ENCODE assay signal across 14 mouse cellular contexts in genomic region chr2:38987803-38988510, GRCm38 (mm10). TPM values are rescaled to one million over a fixed set of nuclear protein-coding genes. Genes with fewer than 3 reads are reported as not detected.
DNase-seq lines count a peak whose midpoint lies in the region; ATAC-seq and TF ChIP-seq lines count a peak whose summit lies in the region.
"Had no signal": no experiment of that assay in that cellular context is flagged by ENCODE, and none has a peak within 500 bp of the region (broad histone marks: within the 10 kb centered on the region; RNA-seq: fewer than 3 reads in every experiment).

No protein-coding gene starts in this region.

- ATAC-seq in hindbrain, embryonic 14.5 days (ENCODE audit: low FRiP score): 0 out of 2 replicates have a peak, but pooled peaks have one; percentile 15
- ATAC-seq in hindbrain, embryonic 12.5 days (ENCODE audit: low FRiP score): no peak
- ATAC-seq in limb, embryonic 13.5 days (ENCODE audit: low FRiP score, low read depth): no peak

- no peak overlapping the region for H3K4me2 ChIP-seq in hindbrain, embryonic 14.5 days (replicated peaks)
- no peak overlapping the region for H3K4me2 ChIP-seq in hindbrain, embryonic 12.5 days (replicated peaks)
- H3K4me2 ChIP-seq in limb, embryonic 13.5 days (replicated peaks): no peak overlapping the region
- H3K4me2 ChIP-seq: embryonic facial prominence, embryonic 15.5 days; limb, embryonic 12.5 days; neural tube, embryonic 12.5 days had no signal

- H3K4me3 ChIP-seq in hindbrain, embryonic 14.5 days (replicated peaks; ENCODE audit: low read length): no peak overlapping the region
- H3K4me3 ChIP-seq in hindbrain, embryonic 12.5 days: no peak overlapping the region
- H3K4me3 ChIP-seq in E14TG2a.4 (replicated peaks; ENCODE audit: low read length): 0 out of 2 replicates have a peak overlapping the region, but pooled peaks have one; percentile 8
- H3K4me3 ChIP-seq in limb, embryonic 13.5 days: no peak overlapping the region
- no peak overlapping the region for H3K4me3 ChIP-seq in kidney, adult 2 months (ENCODE audit: insufficient read depth, low read depth, low read length)
- H3K4me3 ChIP-seq: embryonic facial prominence, embryonic 15.5 days; layer of hippocampus, adult 2 months; limb, embryonic 12.5 days; neural tube, embryonic 12.5 days had no signal

- 84% methylated on average over 6 of the region's 6 CpGs for WGBS in hindbrain, embryonic 14.5 days
- 88% methylated on average over 6 of the region's 6 CpGs for WGBS in hindbrain, embryonic 12.5 days
- WGBS in limb, embryonic 13.5 days: 68% methylated on average over 6 of the region's 6 CpGs
- WGBS in kidney, adult 2 months: 80% methylated on average over 6 of the region's 6 CpGs

- no peaks in the 10 kb centered on the region for H3K9me3 ChIP-seq in hindbrain, embryonic 14.5 days (ENCODE audit: control insufficient read depth, low read length)
- peaks cover 7% of the 10 kb centered on the region; the same call in 1 of the 2 replicates for H3K9me3 ChIP-seq in hindbrain, embryonic 12.5 days (replicated peaks)
- peaks cover 12% of the 10 kb centered on the region for H3K9me3 ChIP-seq in E14TG2a.4 (ENCODE audit: low read length)
- 0 out of 2 replicates have a peak, but pooled peaks cover 5% of the 10 kb centered on the region for H3K9me3 ChIP-seq in limb, embryonic 13.5 days
- H3K9me3 ChIP-seq: embryonic facial prominence, embryonic 15.5 days had no signal

- no peaks in the 10 kb centered on the region for H3K36me3 ChIP-seq in hindbrain, embryonic 14.5 days (replicated peaks; ENCODE audit: control insufficient read depth, insufficient read depth)
- no peaks in the 10 kb centered on the region for H3K36me3 ChIP-seq in hindbrain, embryonic 12.5 days
- no peaks in the 10 kb centered on the region for H3K36me3 ChIP-seq in E14TG2a.4 (ENCODE audit: insufficient read depth, low read length)
- no peaks in the 10 kb centered on the region for H3K36me3 ChIP-seq in limb, embryonic 13.5 days
- no peaks in the 10 kb centered on the region for H3K36me3 ChIP-seq in kidney, adult 2 months (ENCODE audit: control insufficient read depth, insufficient read depth, low read length)
- H3K36me3 ChIP-seq: embryonic facial prominence, embryonic 15.5 days; limb, embryonic 12.5 days; neural tube, embryonic 12.5 days had no signal

- TF ChIP-seq POLR2A in kidney, adult 2 months (IDR thresholded peaks at IDR 0.05; ENCODE audit: low read depth, low read length): no peak

- H3K27ac ChIP-seq in hindbrain, embryonic 14.5 days: no peak overlapping the region
- H3K27ac ChIP-seq in hindbrain, embryonic 12.5 days: no peak overlapping the region
- 0 out of 2 replicates have a peak overlapping the region, but pooled peaks have one; percentile 22 for H3K27ac ChIP-seq in limb, embryonic 13.5 days
- H3K27ac ChIP-seq in kidney, adult 2 months (ENCODE audit: insufficient read depth, low read depth, low read length): no peak overlapping the region
- H3K27ac ChIP-seq: embryonic facial prominence, embryonic 15.5 days; layer of hippocampus, adult 2 months; limb, embryonic 12.5 days; neural tube, embryonic 12.5 days had no signal

- H3K9ac ChIP-seq in hindbrain, embryonic 14.5 days: no peak overlapping the region
- no peak overlapping the region for H3K9ac ChIP-seq in hindbrain, embryonic 12.5 days
- no peak overlapping the region for H3K9ac ChIP-seq in limb, embryonic 13.5 days
- H3K9ac ChIP-seq: embryonic facial prominence, embryonic 15.5 days; limb, embryonic 12.5 days; neural tube, embryonic 12.5 days had no signal

- TF ChIP-seq CTCF in E14TG2a.4 (conservative IDR thresholded peaks at IDR 0.05; ENCODE audit: low read length): no peak
- no peak for TF ChIP-seq CTCF in kidney, adult 2 months (conservative IDR thresholded peaks at IDR 0.05; ENCODE audit: insufficient read depth, insufficient read length, low read depth, low read length)

- DNase-seq in hindbrain, embryonic 14.5 days (ENCODE audit: low spot score): no peak
- DNase-seq in thymus, postnatal 25 days: peak; percentile 58
- no peak for DNase-seq in cerebellum, adult 9-10 months
- DNase-seq in kidney, adult 2 months: no peak
- DNase-seq in ovary, adult 18-20 months (ENCODE audit: low spot score): no peak
- DNase-seq: adrenal gland, adult 8-10 months; cerebellum, adult 11 months had no signal

- H3K4me1 ChIP-seq in hindbrain, embryonic 14.5 days (replicated peaks; ENCODE audit: control insufficient read depth, insufficient read depth, low read length): no peaks in the 10 kb centered on the region
- H3K4me1 ChIP-seq in hindbrain, embryonic 12.5 days: 0 out of 2 replicates have a peak, but pooled peaks cover 2% of the 10 kb centered on the region
- peaks cover 24% of the 10 kb centered on the region for H3K4me1 ChIP-seq in E14TG2a.4 (replicated peaks; ENCODE audit: low read depth, low read length)
- peaks cover 5% of the 10 kb centered on the region; the same call in 1 of the 2 replicates for H3K4me1 ChIP-seq in limb, embryonic 13.5 days
- H3K4me1 ChIP-seq in kidney, adult 2 months (ENCODE audit: control insufficient read depth, insufficient read depth, low read length): no peaks in the 10 kb centered on the region
- H3K4me1 ChIP-seq: limb, embryonic 12.5 days; neural tube, embryonic 12.5 days had no signal

- H3K27me3 ChIP-seq in hindbrain, embryonic 14.5 days (ENCODE audit: control insufficient read depth, insufficient read depth, low read length): no peaks in the 10 kb centered on the region
- H3K27me3 ChIP-seq in hindbrain, embryonic 12.5 days: no peaks in the 10 kb centered on the region
- H3K27me3 ChIP-seq in E14TG2a.4 (ENCODE audit: insufficient read depth, low read length): no peaks in the 10 kb centered on the region
- no peaks in the 10 kb centered on the region for H3K27me3 ChIP-seq in limb, embryonic 13.5 days
- H3K27me3 ChIP-seq in kidney, adult 2 months (replicated peaks; ENCODE audit: control insufficient read depth, insufficient read depth, low read length): no peaks in the 10 kb centered on the region
- H3K27me3 ChIP-seq: embryonic facial prominence, embryonic 15.5 days; limb, embryonic 12.5 days; neural tube, embryonic 12.5 days had no signal

RNA-seq across cellular contexts. Expression of gene Wdr38, which starts 9.3 kb away (rescaled TPM):
- polyA plus RNA-seq in hindbrain, embryonic 14.5 days (2014; fragmentation: Nextera tagmentation; extraction: Ambion mirVana): 1.1 and 1.2 TPM in 2 replicates
- polyA plus RNA-seq in hindbrain, embryonic 12.5 days (2016; fragmentation: Nextera tagmentation; extraction: Ambion mirVana): 2.1 and 2.2 TPM in 2 replicates
- polyA plus RNA-seq in limb, embryonic 13.5 days (2015; fragmentation: Nextera tagmentation; extraction: Ambion mirVana): 1.8 and 1.9 TPM in 2 replicates
- 0.57 and 0.59 TPM in 2 replicates for polyA plus RNA-seq in kidney, adult 2 months (2012; rRNA removed)

RNA-seq across cellular contexts. Expression of gene Arpc5l, which starts 17.2 kb away (rescaled TPM):
- 146 and 155 TPM in 2 replicates for polyA plus RNA-seq in hindbrain, embryonic 14.5 days (2014; fragmentation: Nextera tagmentation; extraction: Ambion mirVana)
- 127 and 129 TPM in 2 replicates for polyA plus RNA-seq in hindbrain, embryonic 12.5 days (2016; fragmentation: Nextera tagmentation; extraction: Ambion mirVana)
- 111 and 115 TPM in 2 replicates for polyA plus RNA-seq in limb, embryonic 13.5 days (2015; fragmentation: Nextera tagmentation; extraction: Ambion mirVana)
- polyA plus RNA-seq in kidney, adult 2 months (2012; rRNA removed): 31.6 and 34.4 TPM in 2 replicates

RNA-seq across cellular contexts. Expression of gene Rpl35, which starts 17.5 kb away (rescaled TPM):
- 580 and 697 TPM in 2 replicates for polyA plus RNA-seq in hindbrain, embryonic 14.5 days (2014; fragmentation: Nextera tagmentation; extraction: Ambion mirVana)
- 899 and 939 TPM in 2 replicates for polyA plus RNA-seq in hindbrain, embryonic 12.5 days (2016; fragmentation: Nextera tagmentation; extraction: Ambion mirVana)
- 945 and 972 TPM in 2 replicates for polyA plus RNA-seq in limb, embryonic 13.5 days (2015; fragmentation: Nextera tagmentation; extraction: Ambion mirVana)
- polyA plus RNA-seq in kidney, adult 2 months (2012; rRNA removed): 105 and 184 TPM in 2 replicates

RNA-seq across cellular contexts. Expression of gene Olfml2a, which starts 56.2 kb away (rescaled TPM):
- 4.6 and 5.6 TPM in 2 replicates for polyA plus RNA-seq in hindbrain, embryonic 14.5 days (2014; fragmentation: Nextera tagmentation; extraction: Ambion mirVana)
- 4.9 and 5.7 TPM in 2 replicates for polyA plus RNA-seq in hindbrain, embryonic 12.5 days (2016; fragmentation: Nextera tagmentation; extraction: Ambion mirVana)
- 6.4 and 6.7 TPM in 2 replicates for polyA plus RNA-seq in limb, embryonic 13.5 days (2015; fragmentation: Nextera tagmentation; extraction: Ambion mirVana)
- polyA plus RNA-seq in kidney, adult 2 months (2012; rRNA removed): 0.98 and 1.2 TPM in 2 replicates
